Mouse (Mus musculus) midbrain, postnatal 0 days (tissue): ENCODE data around the gene Gabbr2. TPM values are rescaled to one million over a fixed set of nuclear protein-coding genes. Genes with fewer than 3 reads are reported as not detected.
"Not testable (repeated sequence)": the region's sequence is repeated elsewhere in the genome, so short reads cannot be mapped to it uniquely, and the experiment has no call there.

ENCODE experiments used
- ATAC-seq: fragments of 200-750 bp; cut with Nextera tagmentation; 2 replicates; pipeline ENCODE4 v1.8.0; 2017; ENCODE audit warnings: moderate number of reproducible peaks, mild to moderate bottlenecking, moderate TSS enrichment, moderate library complexity; ENCODE audit not compliant: low FRiP score
- DNase-seq: peaks from one replicate; pipeline ENCODE4 v3.0.0-alpha.2; 2015; ENCODE audit warnings: low spot score
- H3K27ac ChIP-seq: fragments of 300-500 bp; sonication (generic); 2 replicates; pipeline ENCODE4 v1.5.1; 2014; ENCODE audit warnings: low read depth, mild to moderate bottlenecking, low read length, mixed read lengths
- H3K27me3 ChIP-seq: fragments of 300-500 bp; sonication (generic); 2 replicates; pipeline ENCODE4 v1.6.1; 2014; ENCODE audit warnings: low read length, control low read depth, mixed read lengths; ENCODE audit not compliant: insufficient read depth
- H3K36me3 ChIP-seq: fragments of 300-500 bp; sonication (generic); 2 replicates; pipeline ENCODE4 v1.6.1; 2014; ENCODE audit warnings: low read length, control low read depth, mixed read lengths; ENCODE audit not compliant: insufficient read depth
- H3K4me1 ChIP-seq: fragments of 300-500 bp; sonication (generic); 2 replicates; pipeline ENCODE4 v1.6.1; 2014; ENCODE audit warnings: mild to moderate bottlenecking, control low read depth, antibody characterized with exemption, low read length, mixed read lengths; ENCODE audit not compliant: insufficient read depth
- H3K4me2 ChIP-seq: fragments of 300-500 bp; sonication (generic); 2 replicates; pipeline ENCODE4 v1.6.1; 2014; ENCODE audit warnings: low read depth, mild to moderate bottlenecking, low read length, mixed read lengths; ENCODE audit not compliant: poor library complexity, severe bottlenecking
- H3K4me3 ChIP-seq: fragments of 300-500 bp; sonication (generic); 2 replicates; pipeline ENCODE4 v1.5.1; 2014; ENCODE audit warnings: low read depth, mild to moderate bottlenecking, low read length, moderate library complexity
- H3K9ac ChIP-seq: fragments of 300-500 bp; sonication (generic); replicated peaks from 2 replicates; pipeline ENCODE4 v1.6.1; 2014; ENCODE audit warnings: mild to moderate bottlenecking, low read length, moderate library complexity, mixed read lengths; ENCODE audit not compliant: poor library complexity, severe bottlenecking
- H3K9me3 ChIP-seq: fragments of 300-500 bp; sonication (generic); 2 replicates; pipeline ENCODE4 v1.6.1; 2016; ENCODE audit warnings: low read length, control low read depth
- CTCF ChIP-seq: IDR thresholded peaks from 2 replicates; pipeline ENCODE4 v1.5.1; 2016; ENCODE audit warnings: antibody characterized with exemption, mild to moderate bottlenecking
- WGBS: fragments of 180-500 bp; shearing (Covaris S2); extraction: QIAGEN DNeasy Blood & Tissue Kit; methylation state at CpG from one replicate; pipeline ENCODE4 v1.1.7; 2014; 5-methylcytosine and 5-hydroxymethylcytosine counted together
- polyA plus RNA-seq: library from polyadenylated mRNA; unstranded; fragments of >200 nt; fragmentation: Nextera tagmentation; extraction: Ambion mirVana; gene quantifications from 2 replicates; pipeline ENCODE4 v1.2.1, GENCODE M21; 2015
- total RNA-seq: library from RNA; depleted of rRNA; stranded (reverse); fragments of >200 nt; gene quantifications from 2 replicates; pipeline ENCODE4 v1.2.3, GENCODE M21; 2014

Gene Gabbr2
- total and polyA plus RNA-seq, 2 experiments from 2014 or later = 20.5 to 123 TPM

GRCm38 (mm10) chr4:46642924-46643675 lies 348.6 kb downstream of the Gabbr2 start:
- no peaks in the 10 kb centered on the region for H3K4me1 ChIP-seq
- no peaks in the 10 kb centered on the region for H3K9me3 ChIP-seq
- no peaks in the 10 kb centered on the region for H3K36me3 ChIP-seq
- no peak overlapping the region for H3K4me2 ChIP-seq
- 77% methylated on average over 8 of the region's 8 CpGs for WGBS
- no peak for ATAC-seq
- DNase-seq = no peak
- TF ChIP-seq CTCF = no peak
- peaks cover 7% of the 10 kb centered on the region for H3K27me3 ChIP-seq
- no peak overlapping the region for H3K9ac ChIP-seq
- no peak overlapping the region for H3K4me3 ChIP-seq
- H3K27ac ChIP-seq = no peak overlapping the region

GRCm38 (mm10) chr4:46641283-46641682 lies 350.4 kb downstream of the Gabbr2 start:
- no peak overlapping the region for H3K27ac ChIP-seq
- H3K9me3 ChIP-seq = no peaks in the 10 kb centered on the region
- no peaks in the 10 kb centered on the region for H3K4me1 ChIP-seq
- DNase-seq (no peak), ATAC-seq (no peak)
- no peaks in the 10 kb centered on the region for H3K36me3 ChIP-seq
- H3K4me2 ChIP-seq = no peak overlapping the region
- no peak overlapping the region for H3K9ac ChIP-seq
- no peak overlapping the region for H3K4me3 ChIP-seq
- no peak for TF ChIP-seq CTCF
- 18% methylated on average over 4 of the region's 4 CpGs for WGBS
- no peaks in the 10 kb centered on the region; the same call in 1 of the 2 replicates for H3K27me3 ChIP-seq

GRCm38 (mm10) chr4:46639866-46640265 lies 351.8 kb downstream of the Gabbr2 start:
- DNase-seq (no peak), ATAC-seq (no peak)
- H3K4me2 ChIP-seq = no peak overlapping the region
- no peak overlapping the region for H3K27ac ChIP-seq
- H3K4me3 ChIP-seq = no peak overlapping the region
- no peaks in the 10 kb centered on the region for H3K9me3 ChIP-seq
- WGBS = 80% methylated on average over 8 of the region's 8 CpGs
- H3K4me1 ChIP-seq = no peaks in the 10 kb centered on the region
- no peaks in the 10 kb centered on the region; the same call in 1 of the 2 replicates for H3K27me3 ChIP-seq
- no peak overlapping the region for H3K9ac ChIP-seq
- no peaks in the 10 kb centered on the region for H3K36me3 ChIP-seq
- TF ChIP-seq CTCF = no peak

- H3K4me3 ChIP-seq, H3K36me3 ChIP-seq, ATAC-seq, H3K27ac ChIP-seq, H3K9ac ChIP-seq, H3K27me3 ChIP-seq, H3K4me2 ChIP-seq, H3K4me1 ChIP-seq, H3K9me3 ChIP-seq, DNase-seq: not testable (repeated sequence)
- 90% methylated on average over 10 of the region's 10 CpGs for WGBS
Observed at GRCm38 (mm10) chr4:46637250-46637649, 354.4 kb downstream of the Gabbr2 start.

DNA sequence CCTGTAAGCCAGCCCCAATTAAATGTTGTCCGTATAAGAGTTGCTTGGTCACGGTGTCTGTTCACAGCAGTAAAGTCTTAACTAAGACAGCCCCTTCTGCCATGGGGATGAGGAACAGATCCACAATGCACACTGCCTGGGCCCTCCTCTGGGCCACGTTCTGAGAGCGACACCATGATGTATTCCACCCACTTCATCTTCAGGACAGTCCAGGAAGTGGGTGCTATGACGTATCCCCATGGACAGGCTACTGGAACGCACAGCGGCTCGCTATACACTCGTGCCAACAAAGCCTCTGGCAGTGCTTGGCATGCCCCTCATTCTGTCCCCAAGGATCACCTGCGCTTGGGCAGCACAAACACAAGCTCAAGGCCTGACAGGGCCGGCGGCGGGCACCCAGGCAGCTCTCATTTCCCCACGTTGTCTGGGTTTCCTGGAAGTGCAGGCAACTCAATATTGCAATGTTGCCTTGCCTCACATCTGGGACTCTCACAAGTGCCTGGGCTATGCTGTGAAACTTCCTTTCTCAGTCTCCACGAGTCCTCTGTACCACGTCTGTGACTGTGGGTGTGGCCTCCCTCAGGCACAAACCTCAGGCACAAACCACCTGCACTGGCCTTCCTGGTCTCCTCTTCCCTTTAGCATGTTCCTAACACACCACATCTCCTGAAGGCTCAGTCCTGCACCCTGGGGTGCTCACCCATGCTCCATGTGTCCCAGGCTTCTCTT lies 355.8 kb downstream of the Gabbr2 start:
- no peak overlapping the region for H3K4me3 ChIP-seq
- DNase-seq (no peak), ATAC-seq (no peak)
- no peaks in the 10 kb centered on the region for H3K9me3 ChIP-seq
- H3K4me1 ChIP-seq = no peaks in the 10 kb centered on the region
- H3K36me3 ChIP-seq = no peaks in the 10 kb centered on the region
- H3K27me3 ChIP-seq = no peaks in the 10 kb centered on the region; the same call in 1 of the 2 replicates
- no peak overlapping the region for H3K27ac ChIP-seq
- no peak for TF ChIP-seq CTCF
- 87% methylated on average over 16 of the region's 16 CpGs for WGBS
- H3K4me2 ChIP-seq = no peak overlapping the region
- H3K9ac ChIP-seq = no peak overlapping the region

GRCm38 (mm10) chr4:46634881-46635280 lies 356.8 kb downstream of the Gabbr2 start:
- 62% methylated on average over 6 of the region's 6 CpGs for WGBS
- DNase-seq (no peak), ATAC-seq (no peak)
- Histone ChIP-seq H3K4me1 (no peaks in the 10 kb centered on the region), H3K27ac (no peak overlapping the region), H3K27me3 (no peaks in the 10 kb centered on the region; the same call in 1 of the 2 replicates), H3K9ac (no peak overlapping the region), H3K4me2 (no peak overlapping the region), H3K4me3 (no peak overlapping the region), H3K9me3 (no peaks in the 10 kb centered on the region), H3K36me3 (no peaks in the 10 kb centered on the region)
- TF ChIP-seq CTCF = no peak

DNA sequence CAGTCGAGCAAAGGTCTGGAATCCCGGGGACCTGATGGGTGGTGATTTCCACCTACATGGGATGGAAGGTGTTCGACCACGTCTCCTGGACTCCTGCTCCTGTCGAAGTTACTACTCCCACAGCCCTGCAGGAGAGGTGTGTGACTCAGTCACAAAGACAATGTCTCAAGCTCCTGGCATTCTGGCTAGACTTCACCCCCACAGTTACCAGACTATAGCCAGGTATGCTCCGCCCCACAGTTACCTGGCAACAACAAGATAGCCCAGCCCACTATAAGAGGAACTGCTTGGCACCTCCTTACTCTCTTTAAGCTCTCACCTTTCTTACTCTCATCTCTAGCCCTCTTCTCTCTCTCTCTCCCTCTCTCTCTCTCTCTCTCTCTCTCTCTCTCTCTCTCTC lies 358.1 kb downstream of the Gabbr2 start:
- H3K36me3 ChIP-seq, H3K27me3 ChIP-seq, H3K27ac ChIP-seq, H3K9ac ChIP-seq, H3K4me1 ChIP-seq, H3K4me2 ChIP-seq, H3K9me3 ChIP-seq, DNase-seq, H3K4me3 ChIP-seq, ATAC-seq: not testable (repeated sequence)
- WGBS = 74% methylated on average over 6 of the region's 6 CpGs
